Comparison of ENCODE assay signal across 7 mouse cellular contexts in genomic region chr14:20393205-20393913, GRCm38 (mm10). TPM values are rescaled to one million over a fixed set of nuclear protein-coding genes. Genes with fewer than 3 reads are reported as not detected.
DNase-seq lines count a peak whose midpoint lies in the region; ATAC-seq and TF ChIP-seq lines count a peak whose summit lies in the region.

TSS of gene Mrps16 (minus strand) at chr14:20393634.

- H3K27ac ChIP-seq in embryonic facial prominence, embryonic 10.5 days (replicated peaks): peak within 1 kb of the TSS; percentile 96
- peak within 1 kb of the TSS; percentile 69 for H3K27ac ChIP-seq in intestine, postnatal 0 days (ENCODE audit: low read depth, low read length)
- H3K27ac ChIP-seq in midbrain, embryonic 12.5 days (replicated peaks): peak within 1 kb of the TSS; percentile 83
- H3K27ac ChIP-seq in small intestine, adult 2 months (ENCODE audit: insufficient read depth, low read depth, low read length): peak within 1 kb of the TSS; percentile 50

- no peaks in the 10 kb centered on the region for H3K9me3 ChIP-seq in embryonic facial prominence, embryonic 10.5 days
- H3K9me3 ChIP-seq in intestine, postnatal 0 days (ENCODE audit: control insufficient read depth): no peaks in the 10 kb centered on the region
- no peaks in the 10 kb centered on the region for H3K9me3 ChIP-seq in midbrain, embryonic 12.5 days

- TF ChIP-seq CTCF in intestine, postnatal 0 days (IDR thresholded peaks at IDR 0.05; ENCODE audit: low read depth): peak; percentile 99
- peak; percentile 83 for TF ChIP-seq CTCF in small intestine, adult 2 months (IDR thresholded peaks at IDR 0.05; ENCODE audit: extremely low read depth, insufficient read length, insufficient replicate concordance, low read depth, low read length)

- H3K4me1 ChIP-seq in embryonic facial prominence, embryonic 10.5 days: peaks cover 19% of the 10 kb centered on the region
- no peaks in the 10 kb centered on the region for H3K4me1 ChIP-seq in intestine, postnatal 0 days (replicated peaks; ENCODE audit: control insufficient read depth, insufficient read depth, low read length)
- peaks cover 18% of the 10 kb centered on the region for H3K4me1 ChIP-seq in midbrain, embryonic 12.5 days
- no peaks in the 10 kb centered on the region; the same call in 1 of the 2 replicates for H3K4me1 ChIP-seq in small intestine, adult 2 months (ENCODE audit: control insufficient read depth, insufficient read depth, insufficient read length, low read length)

- peak; percentile 96 for DNase-seq in adrenal gland, postnatal 10 days
- DNase-seq in embryonic facial prominence, embryonic 10.5 days (ENCODE audit: low spot score): peak; percentile 97
- peak; percentile 44 for DNase-seq in gonadal fat pad, adult 2 months (ENCODE audit: low read depth)
- peak; percentile 96 for DNase-seq in left cerebral cortex, postnatal 4 days

- intact Hi-C loops in left cerebral cortex, postnatal 4 days (cut with DNase I): loop anchor here (10.0 kb wide), 1 partner anchor 51 kb away; no protein-coding TSS in a partner anchor

- peak; percentile 62 for TF ChIP-seq POLR2A in small intestine, adult 2 months (IDR thresholded peaks at IDR 0.05; ENCODE audit: low read depth, low read length)

- H3K4me2 ChIP-seq in intestine, postnatal 0 days (replicated peaks; ENCODE audit: low read depth): peak within 1 kb of the TSS; percentile 68
- H3K4me2 ChIP-seq in midbrain, embryonic 12.5 days (replicated peaks): peak within 1 kb of the TSS; percentile 64

- peak within 1 kb of the TSS; percentile 88 for H3K4me3 ChIP-seq in embryonic facial prominence, embryonic 10.5 days
- peak within 1 kb of the TSS; percentile 67 for H3K4me3 ChIP-seq in intestine, postnatal 0 days (ENCODE audit: low read depth, low read length)
- peak within 1 kb of the TSS; percentile 80 for H3K4me3 ChIP-seq in midbrain, embryonic 12.5 days
- peak within 1 kb of the TSS; percentile 70 for H3K4me3 ChIP-seq in small intestine, adult 2 months (ENCODE audit: low read depth, low read length)

- H3K36me3 ChIP-seq in embryonic facial prominence, embryonic 10.5 days (replicated peaks): peaks cover 24% of the 10 kb centered on the region
- peaks cover 8% of the 10 kb centered on the region for H3K36me3 ChIP-seq in intestine, postnatal 0 days (ENCODE audit: control insufficient read depth, insufficient read depth)
- H3K36me3 ChIP-seq in midbrain, embryonic 12.5 days: peaks cover 11% of the 10 kb centered on the region
- H3K36me3 ChIP-seq in small intestine, adult 2 months (ENCODE audit: control insufficient read depth, insufficient read depth, low read length): peaks cover 6% of the 10 kb centered on the region

- no peaks in the 10 kb centered on the region for H3K27me3 ChIP-seq in embryonic facial prominence, embryonic 10.5 days (replicated peaks; ENCODE audit: low read depth, poor library complexity, severe bottlenecking)
- no peaks in the 10 kb centered on the region for H3K27me3 ChIP-seq in intestine, postnatal 0 days (replicated peaks; ENCODE audit: control insufficient read depth, insufficient read depth, low read length)
- no peaks in the 10 kb centered on the region for H3K27me3 ChIP-seq in midbrain, embryonic 12.5 days
- H3K27me3 ChIP-seq in small intestine, adult 2 months (ENCODE audit: control insufficient read depth, insufficient read depth, low read length): no peaks in the 10 kb centered on the region

- peak; percentile 95 for ATAC-seq in intestine, postnatal 0 days
- peak; percentile 96 for ATAC-seq in midbrain, embryonic 12.5 days (ENCODE audit: low FRiP score, low read depth)

- peak within 1 kb of the TSS; percentile 74 for H3K9ac ChIP-seq in intestine, postnatal 0 days (ENCODE audit: low read depth, low read length)
- peak within 1 kb of the TSS; percentile 83 for H3K9ac ChIP-seq in midbrain, embryonic 12.5 days (replicated peaks)

- WGBS in embryonic facial prominence, embryonic 10.5 days: under 1% methylated on average over 68 of the region's 68 CpGs
- WGBS in intestine, postnatal 0 days: under 1% methylated on average over 68 of the region's 68 CpGs
- WGBS in midbrain, embryonic 12.5 days: under 1% methylated on average over 68 of the region's 68 CpGs
- under 1% methylated on average over 68 of the region's 68 CpGs for WGBS in small intestine, adult 2 months

RNA-seq across cellular contexts. Expression of gene Mrps16, which starts in this region (rescaled TPM):
- total RNA-seq in adrenal gland, postnatal 10 days (2021): 100 to 1,000 TPM in 1 of 2 experiments, 10 to 100 TPM in 1; 93.8 to 101 TPM
- polyA plus RNA-seq in embryonic facial prominence, embryonic 10.5 days (2016; fragmentation: Nextera tagmentation; extraction: Ambion mirVana): 81.2 and 86.5 TPM in 2 replicates
- polyA plus RNA-seq in gonadal fat pad, adult 2 months (2012; rRNA removed): 42.5 and 48.5 TPM in 2 replicates
- 78.3 and 80.4 TPM in 2 replicates for polyA plus RNA-seq in intestine, postnatal 0 days (2015; fragmentation: Nextera tagmentation; extraction: Ambion mirVana)
- total RNA-seq in left cerebral cortex, postnatal 4 days (2021): 10 to 100 TPM; 32.9 to 33.2 TPM
- 58.8 and 66.6 TPM in 2 replicates for polyA plus RNA-seq in midbrain, embryonic 12.5 days (2016; fragmentation: Nextera tagmentation; extraction: Ambion mirVana)
- 22.4 and 28.1 TPM in 2 replicates for polyA plus RNA-seq in small intestine, adult 2 months (2012; rRNA removed)

Comparison
In these comparisons a context has a peak if more than half of its experiments do, and no peak if none do; other contexts are left out.
1. Peak in every context shown above with its lines: DNase-seq, ATAC-seq, H3K4me3 ChIP-seq and H3K27ac ChIP-seq.
2. DNase-seq: peak in every context shown above with its lines; median percentile 97 in embryonic facial prominence, embryonic 10.5 days; 96 in adrenal gland, postnatal 10 days; 96 in left cerebral cortex, postnatal 4 days; 44 in gonadal fat pad, adult 2 months.